Mouse (Mus musculus) lung, embryonic 14.5 days (tissue): Measurements from ENCODE around the gene Casz1. TPM values are rescaled to one million over a fixed set of nuclear protein-coding genes. Genes with fewer than 3 reads are reported as not detected.
A peak's percentile ranks its signal among the peaks of the same experiment; 100 is the strongest.

ENCODE experiments used
- ATAC-seq: fragments of 200-750 bp; cut with Nextera tagmentation; 2 replicates; pipeline ENCODE4 v1.8.0; 2017; ENCODE audit warnings: mild to moderate bottlenecking, moderate TSS enrichment, moderate library complexity; ENCODE audit not compliant: insufficient read depth
- DNase-seq: peaks from one replicate; pipeline ENCODE4 v3.0.0-alpha.2; 2015
- H3K27ac ChIP-seq: fragments of 300-500 bp; sonication (generic); 2 replicates; pipeline ENCODE4 v1.5.1; 2014; ENCODE audit warnings: low read depth, mild to moderate bottlenecking, moderate library complexity
- H3K27me3 ChIP-seq: fragments of 300-500 bp; sonication (generic); 2 replicates; pipeline ENCODE4 v1.6.1; 2014; ENCODE audit warnings: low read length, control low read depth; ENCODE audit not compliant: insufficient read depth
- H3K36me3 ChIP-seq: fragments of 300-500 bp; sonication (generic); 2 replicates; pipeline ENCODE4 v1.6.1; 2014; ENCODE audit warnings: control low read depth; ENCODE audit not compliant: insufficient read depth
- H3K4me1 ChIP-seq: fragments of 300-500 bp; sonication (generic); 2 replicates; pipeline ENCODE4 v1.6.1; 2014; ENCODE audit warnings: antibody characterized with exemption, control low read depth; ENCODE audit not compliant: insufficient read depth
- H3K4me2 ChIP-seq: fragments of 300-500 bp; sonication (generic); 2 replicates; pipeline ENCODE4 v1.6.1; 2014; ENCODE audit warnings: mild to moderate bottlenecking
- H3K4me3 ChIP-seq: fragments of 300-500 bp; sonication (generic); 2 replicates; pipeline ENCODE4 v1.5.1; 2014; ENCODE audit warnings: low read depth, low read length
- H3K9ac ChIP-seq: fragments of 300-500 bp; sonication (generic); 2 replicates; pipeline ENCODE4 v1.6.1; 2014
- H3K9me3 ChIP-seq: fragments of 300-500 bp; sonication (generic); 2 replicates; pipeline ENCODE4 v1.6.1; 2016; ENCODE audit warnings: low read depth, low read length, control low read depth
- CTCF ChIP-seq: IDR thresholded peaks from 2 replicates; pipeline ENCODE4 v1.5.1; 2016; ENCODE audit warnings: antibody characterized with exemption, low read depth
- WGBS: fragments of 180-500 bp; shearing (Covaris S2); extraction: QIAGEN DNeasy Blood & Tissue Kit; methylation state at CpG from one replicate; pipeline ENCODE4 v1.1.7; 2014; 5-methylcytosine and 5-hydroxymethylcytosine counted together
- polyA plus RNA-seq: library from polyadenylated mRNA; unstranded; fragments of >200 nt; fragmentation: Nextera tagmentation; extraction: Ambion mirVana; gene quantifications from 2 replicates; pipeline ENCODE4 v1.2.1, GENCODE M21; 2014

Gene Casz1
- polyA plus RNA-seq, 1 experiment from 2014 or later, result 8.3 TPM

DNA sequence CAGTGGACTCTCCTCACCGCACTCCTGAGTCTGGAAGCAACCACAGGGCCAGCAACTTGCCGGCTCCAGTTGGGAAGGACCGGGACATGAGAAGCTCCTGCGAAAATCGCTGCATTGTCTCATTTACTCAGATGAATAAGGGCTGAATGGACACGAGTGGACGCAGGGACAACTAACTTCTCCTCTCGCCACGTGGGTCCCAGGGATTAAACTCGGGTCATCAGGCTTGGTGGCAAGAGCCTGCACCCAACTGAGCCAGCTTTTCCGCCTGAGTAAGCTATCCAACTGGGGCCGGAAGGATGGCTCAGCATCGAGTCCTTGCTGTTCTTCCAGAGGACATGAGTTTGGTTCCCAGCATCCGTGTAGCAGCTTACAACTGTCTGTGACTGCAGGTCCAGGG is 169.2 kb downstream of the Casz1 start:
- no peaks in the 10 kb centered on the region for H3K9me3 ChIP-seq
- no peak overlapping the region for H3K9ac ChIP-seq
- ATAC-seq (no peak), DNase-seq (no peak)
- peaks cover 3% of the 10 kb centered on the region; the same call in 1 of the 2 replicates for H3K4me1 ChIP-seq
- no peak overlapping the region for H3K4me3 ChIP-seq
- no peak for TF ChIP-seq CTCF
- H3K27me3 ChIP-seq, result no peaks in the 10 kb centered on the region
- H3K36me3 ChIP-seq, result no peaks in the 10 kb centered on the region
- WGBS, result 78% methylated on average over 14 of the region's 14 CpGs
- H3K27ac ChIP-seq, result no peak overlapping the region
- H3K4me2 ChIP-seq, result no peak overlapping the region

DNA sequence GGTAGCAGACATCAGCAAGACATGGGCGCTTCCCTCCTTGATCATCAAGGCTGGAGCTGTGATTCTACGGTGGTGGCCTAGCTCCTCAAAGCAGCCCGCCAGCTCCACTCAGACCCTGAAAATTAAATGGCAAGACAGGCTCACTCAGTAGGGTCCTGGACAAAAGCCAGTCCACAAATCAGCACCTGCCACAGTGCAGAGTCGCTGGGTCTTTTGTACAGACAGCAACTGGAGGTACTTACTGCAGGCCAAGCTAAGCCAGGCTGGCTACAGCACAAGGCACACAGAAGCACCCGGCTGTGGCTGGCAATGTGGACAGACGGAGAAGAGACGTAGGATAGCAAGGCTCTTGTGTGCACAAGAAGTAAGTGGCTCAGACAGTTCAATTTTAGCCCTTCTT is 170.6 kb downstream of the Casz1 start:
- Histone ChIP-seq H3K27me3 (no peaks in the 10 kb centered on the region), H3K36me3 (no peaks in the 10 kb centered on the region), H3K4me3 (no peak overlapping the region), H3K4me1 (peaks cover 11% of the 10 kb centered on the region; the same call in 1 of the 2 replicates), H3K9me3 (no peaks in the 10 kb centered on the region), H3K9ac (no peak overlapping the region), H3K27ac (no peak overlapping the region), H3K4me2 (no peak overlapping the region)
- TF ChIP-seq CTCF, result no peak
- DNase-seq (no peak), ATAC-seq (no peak)
- 74% methylated on average over 7 of the region's 7 CpGs for WGBS

DNA sequence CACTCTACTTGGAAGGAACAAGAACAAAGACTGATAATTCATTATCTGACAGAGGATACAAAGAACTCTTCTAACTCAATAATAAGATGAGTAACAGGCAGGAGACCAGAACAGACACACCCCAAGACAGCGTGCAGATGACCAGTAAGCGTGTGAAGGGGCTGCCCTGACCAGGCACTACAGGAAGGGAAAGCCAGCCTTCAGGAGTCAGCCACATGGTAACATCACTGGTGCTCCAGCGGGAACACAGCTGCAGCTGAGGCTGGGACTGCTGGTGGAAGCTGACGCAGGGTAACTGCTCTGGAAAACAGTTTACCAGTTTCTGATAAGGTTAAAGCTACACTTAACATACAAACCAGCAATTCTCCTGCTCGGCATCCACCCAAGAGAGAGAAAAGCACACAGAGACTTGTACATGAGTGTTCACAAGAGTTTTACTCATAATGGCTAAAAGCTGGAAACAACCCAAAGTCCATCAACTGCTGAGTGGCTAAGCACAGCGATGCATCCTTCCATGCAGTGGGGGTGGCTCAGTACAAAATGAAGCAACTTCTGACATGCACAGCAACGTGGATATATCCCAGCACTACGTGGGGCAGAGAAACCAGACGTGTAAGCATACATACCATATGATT is 174.1 kb downstream of the Casz1 start:
- Histone ChIP-seq H3K4me3 (no peak overlapping the region), H3K36me3 (peaks cover 6% of the 10 kb centered on the region; the same call in 1 of the 2 replicates), H3K9ac (no peak overlapping the region), H3K9me3 (no peaks in the 10 kb centered on the region), H3K4me1 (peaks cover 11% of the 10 kb centered on the region; the same call in 1 of the 2 replicates), H3K4me2 (no peak overlapping the region), H3K27me3 (no peaks in the 10 kb centered on the region), H3K27ac (peak overlapping the region; percentile 42; the same call in 1 of the 2 replicates)
- ATAC-seq (peak; percentile 70; the same call in 1 of the 2 replicates), DNase-seq (peak; percentile 80)
- WGBS, result 38% methylated on average over 9 of the region's 9 CpGs
- TF ChIP-seq CTCF, result no peak

DNA sequence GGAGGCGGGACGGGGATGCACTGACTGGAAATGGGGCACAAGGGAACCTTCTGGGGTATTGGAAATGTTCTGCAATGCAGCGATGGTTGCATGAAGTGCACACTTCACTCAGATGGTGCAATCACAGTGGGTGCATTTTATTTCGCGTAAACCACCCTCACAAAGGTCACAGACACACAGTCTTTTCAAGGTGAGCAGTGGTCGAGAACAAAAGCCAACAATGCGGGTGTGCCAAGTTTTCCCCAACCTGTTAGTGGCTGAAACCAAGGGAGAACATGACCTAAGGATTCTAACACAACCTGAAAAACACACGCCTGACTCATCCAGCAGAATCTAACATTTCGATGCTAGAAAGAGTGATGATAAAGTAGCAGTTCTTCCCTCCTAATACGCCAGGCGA is 174.7 kb downstream of the Casz1 start:
- Histone ChIP-seq H3K4me2 (no peak overlapping the region), H3K27me3 (no peaks in the 10 kb centered on the region), H3K9me3 (no peaks in the 10 kb centered on the region), H3K4me1 (peaks cover 11% of the 10 kb centered on the region; the same call in 1 of the 2 replicates), H3K27ac (peak overlapping the region; percentile 42; the same call in 1 of the 2 replicates), H3K9ac (no peak overlapping the region), H3K4me3 (no peak overlapping the region), H3K36me3 (peaks cover 12% of the 10 kb centered on the region)
- ATAC-seq (no peak), DNase-seq (no peak)
- no peak for TF ChIP-seq CTCF
- 85% methylated on average over 11 of the region's 11 CpGs for WGBS

- no peak for TF ChIP-seq CTCF
- H3K27me3 ChIP-seq, result no peaks in the 10 kb centered on the region
- DNase-seq (no peak), ATAC-seq (no peak)
- no peak overlapping the region for H3K4me3 ChIP-seq
- H3K9me3 ChIP-seq, result no peaks in the 10 kb centered on the region
- H3K9ac ChIP-seq, result no peak overlapping the region
- H3K4me1 ChIP-seq, result peaks cover 11% of the 10 kb centered on the region; the same call in 1 of the 2 replicates
- H3K36me3 ChIP-seq, result peaks cover 13% of the 10 kb centered on the region
- H3K27ac ChIP-seq, result no peak overlapping the region
- no peak overlapping the region for H3K4me2 ChIP-seq
- WGBS, result 43% methylated on average over 11 of the region's 11 CpGs
These were observed 175.6 kb downstream of the Casz1 start for GRCm38 (mm10) chr4:148979837-148980236.

DNA sequence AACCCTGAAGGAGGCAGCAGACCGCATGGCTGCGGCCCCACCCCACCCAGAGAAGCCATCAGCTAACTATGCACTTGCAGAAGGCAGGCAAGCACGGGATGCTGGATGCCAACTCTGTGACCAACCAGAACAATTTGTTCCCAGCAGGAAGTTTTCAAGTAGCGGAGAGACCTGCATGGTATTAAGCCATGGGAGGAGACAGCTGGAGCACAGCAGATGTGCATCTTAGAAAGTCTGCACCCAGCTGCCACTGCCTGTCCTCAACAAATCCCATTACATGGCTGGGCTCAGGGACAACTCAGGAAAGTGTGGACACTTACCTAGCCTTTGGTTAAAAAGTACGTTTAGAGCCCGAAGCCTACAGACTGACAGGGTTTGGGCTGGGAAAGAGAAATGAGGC is 178.0 kb downstream of the Casz1 start:
- H3K27me3 ChIP-seq, result no peaks in the 10 kb centered on the region
- H3K4me1 ChIP-seq, result peaks cover 22% of the 10 kb centered on the region
- ATAC-seq (no peak), DNase-seq (no peak)
- no peak overlapping the region for H3K27ac ChIP-seq
- WGBS, result 73% methylated on average over 6 of the region's 6 CpGs
- no peaks in the 10 kb centered on the region for H3K9me3 ChIP-seq
- H3K4me2 ChIP-seq, result no peak overlapping the region
- H3K4me3 ChIP-seq, result no peak overlapping the region
- TF ChIP-seq CTCF, result no peak
- peaks cover 13% of the 10 kb centered on the region for H3K36me3 ChIP-seq
- H3K9ac ChIP-seq, result no peak overlapping the region

DNA sequence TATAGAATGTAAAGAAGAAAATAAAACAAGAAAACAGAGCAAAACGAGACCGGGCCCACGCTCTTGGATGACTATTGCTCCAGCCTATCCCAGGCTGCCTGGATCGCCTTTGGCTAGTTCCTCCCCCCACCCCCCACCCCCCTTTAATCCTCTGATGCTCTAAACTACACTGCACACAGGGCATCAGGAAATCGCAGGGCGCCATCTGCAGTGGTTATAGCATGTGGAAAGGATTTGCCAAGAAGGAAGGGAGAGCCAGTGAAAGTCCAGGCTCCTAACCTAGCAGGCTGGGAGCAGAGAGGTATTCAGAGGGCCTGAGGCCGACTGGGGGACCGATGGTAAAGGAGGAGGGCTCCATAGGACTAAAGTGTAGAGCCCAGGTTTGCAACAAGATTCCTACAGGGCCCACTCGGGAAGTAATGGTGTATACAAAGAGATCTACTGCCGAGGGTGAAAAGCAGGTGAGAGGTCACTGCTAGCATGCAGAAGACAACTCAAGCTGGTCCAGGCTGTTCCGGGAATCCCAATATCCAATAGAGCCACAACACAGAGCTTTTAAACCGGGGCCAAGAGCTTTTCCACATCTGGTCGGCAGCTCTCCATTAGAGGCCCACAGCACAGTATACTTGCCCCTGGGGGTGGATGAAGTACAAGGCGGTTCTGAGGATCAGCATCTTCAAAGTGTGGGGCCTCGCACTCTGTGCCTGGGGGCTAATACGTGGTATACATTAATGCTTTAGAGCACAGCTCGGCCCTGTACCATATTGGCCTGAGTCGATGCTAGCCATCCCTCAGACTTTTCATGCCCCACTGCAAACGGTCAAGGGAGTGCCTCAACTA is 180.7 kb downstream of the Casz1 start:
- peaks cover 13% of the 10 kb centered on the region for H3K36me3 ChIP-seq
- H3K9me3 ChIP-seq, result no peaks in the 10 kb centered on the region
- peaks cover 10% of the 10 kb centered on the region for H3K4me1 ChIP-seq
- H3K27me3 ChIP-seq, result no peaks in the 10 kb centered on the region
- TF ChIP-seq CTCF, result no peak
- H3K4me2 ChIP-seq, result no peak overlapping the region
- WGBS, result 70% methylated on average over 19 of the region's 19 CpGs
- no peak overlapping the region for H3K27ac ChIP-seq
- H3K4me3 ChIP-seq, result no peak overlapping the region
- H3K9ac ChIP-seq, result no peak overlapping the region
- ATAC-seq, result no peak
- DNase-seq, result no peak
